Mouse (Mus musculus) forebrain, embryonic 10.5 days (tissue): ENCODE measurements around the gene Crot. TPM values are rescaled to one million over a fixed set of nuclear protein-coding genes. Genes with fewer than 3 reads are reported as not detected.
A peak's percentile ranks its signal among the peaks of the same experiment; 100 is the strongest.

Source experiments
- DNase-seq: peaks from one replicate; pipeline ENCODE4 v3.0.0-alpha.2; 2017; ENCODE audit warnings: low spot score; ENCODE audit errors: extremely low spot score
- H3K27ac ChIP-seq: fragments of 300-500 bp; sonication (generic); 2 replicates; pipeline ENCODE4 v1.5.1; 2016; ENCODE audit warnings: mild to moderate bottlenecking
- H3K27me3 ChIP-seq: fragments of 300-500 bp; sonication (generic); 2 replicates; pipeline ENCODE4 v1.6.1; 2016; ENCODE audit warnings: mild to moderate bottlenecking; ENCODE audit not compliant: poor library complexity, severe bottlenecking
- H3K36me3 ChIP-seq: fragments of 300-500 bp; sonication (generic); replicated peaks from 2 replicates; pipeline ENCODE4 v1.6.1; 2016; ENCODE audit warnings: mild to moderate bottlenecking, moderate library complexity
- H3K4me1 ChIP-seq: fragments of 300-500 bp; sonication (generic); 2 replicates; pipeline ENCODE4 v1.6.1; 2016
- H3K4me3 ChIP-seq: fragments of 300-500 bp; sonication (generic); 2 replicates; pipeline ENCODE4 v1.5.1; 2016; ENCODE audit warnings: mild to moderate bottlenecking, moderate library complexity
- H3K9me3 ChIP-seq: fragments of 300-500 bp; sonication (generic); 2 replicates; pipeline ENCODE4 v1.6.1; 2016; ENCODE audit warnings: mild to moderate bottlenecking, moderate library complexity
- WGBS: fragments of 180-500 bp; shearing (Covaris S2); methylation state at CpG from one replicate; pipeline ENCODE4 v1.1.7; 2016; 5-methylcytosine and 5-hydroxymethylcytosine counted together
- polyA plus RNA-seq: library from polyadenylated mRNA; unstranded; fragments of >200 nt; fragmentation: Nextera tagmentation; extraction: Ambion mirVana; gene quantifications from 2 replicates; pipeline ENCODE4 v1.2.1, GENCODE M21; 2016

The Crot gene
- polyA plus RNA-seq: 30.9 and 32.4 TPM in 2 replicates

DNA sequence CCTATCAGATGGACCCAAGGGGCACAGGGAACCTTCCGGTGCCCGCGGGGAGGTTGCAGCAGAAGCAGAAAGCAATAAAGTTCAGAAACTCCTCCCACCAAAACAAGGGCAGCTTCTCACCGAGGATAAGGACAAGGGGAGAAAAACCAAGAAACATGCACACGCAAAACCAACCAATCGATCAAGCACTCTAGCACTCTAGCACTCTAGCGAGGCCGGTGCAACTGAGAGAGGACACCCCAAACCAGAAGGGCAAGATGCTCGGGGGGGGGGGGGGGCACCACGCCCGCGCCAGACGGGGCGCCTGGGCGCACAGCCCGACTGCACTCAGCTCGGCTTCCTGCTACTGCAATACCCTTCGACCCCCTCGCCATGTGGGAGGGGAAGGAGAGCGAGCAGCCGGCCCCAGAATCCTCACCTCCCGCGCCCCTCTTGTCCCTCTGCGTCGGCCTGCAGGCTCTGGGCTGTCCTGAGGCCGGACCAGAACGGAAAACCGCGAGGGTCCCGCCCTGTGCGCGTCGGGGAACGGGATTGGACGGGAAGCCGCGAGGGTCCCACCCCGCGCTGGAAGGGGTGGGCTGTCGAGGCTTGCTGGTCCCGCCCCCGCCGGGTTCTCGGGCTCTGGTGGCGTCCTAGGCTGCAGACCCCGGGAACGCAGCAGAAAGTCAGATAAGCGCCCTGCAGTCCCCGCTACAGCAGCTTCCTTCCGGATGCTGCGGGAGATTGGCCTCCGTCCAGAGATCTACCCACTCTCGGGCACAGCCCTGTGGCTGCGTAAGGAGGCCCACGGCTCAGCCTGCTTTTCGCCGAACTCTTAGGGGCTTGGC is at the start of gene Crot:
Gene Crot, minus strand, starts transcription at position 639 of the 827 bp plus-strand sequence.
- peaks cover 19% of the 10 kb centered on the region for H3K36me3 ChIP-seq
- H3K4me1 ChIP-seq: peaks cover 37% of the 10 kb centered on the region
- peak; percentile 94 for DNase-seq
- H3K27me3 ChIP-seq: no peaks in the 10 kb centered on the region
- peak within 1 kb of the TSS; percentile 95 for H3K27ac ChIP-seq
- under 1% methylated on average over 56 of the region's 57 CpGs for WGBS
- H3K9me3 ChIP-seq: no peaks in the 10 kb centered on the region
- peak within 1 kb of the TSS; percentile 76 for H3K4me3 ChIP-seq

DNA sequence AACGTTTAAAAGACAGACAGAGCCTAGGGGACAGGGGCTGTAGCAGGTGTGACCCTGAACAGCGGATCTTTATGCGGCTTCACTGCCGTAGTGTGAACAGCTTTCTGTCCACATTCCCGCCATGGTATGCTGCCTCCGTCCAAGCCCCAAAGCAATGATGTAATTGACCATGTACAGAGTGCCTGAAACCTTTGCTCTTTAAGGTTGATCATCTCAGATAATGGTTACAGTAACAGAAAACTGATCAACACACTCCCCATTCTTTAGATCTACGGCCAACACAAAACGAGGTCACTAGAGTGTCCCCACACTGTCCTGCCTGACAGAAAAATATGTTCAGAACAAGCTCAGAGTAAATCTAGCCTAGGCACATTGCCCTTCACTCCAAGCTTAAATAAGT is 48.8 kb upstream of the Crot start:
- DNase-seq: no peak
- H3K4me3 ChIP-seq: no peak overlapping the region
- H3K27me3 ChIP-seq: no peaks in the 10 kb centered on the region
- H3K4me1 ChIP-seq: peaks cover 27% of the 10 kb centered on the region
- H3K27ac ChIP-seq: no peak overlapping the region
- no peaks in the 10 kb centered on the region for H3K36me3 ChIP-seq
- 81% methylated on average over 8 of the region's 8 CpGs for WGBS
- H3K9me3 ChIP-seq: no peaks in the 10 kb centered on the region

DNA sequence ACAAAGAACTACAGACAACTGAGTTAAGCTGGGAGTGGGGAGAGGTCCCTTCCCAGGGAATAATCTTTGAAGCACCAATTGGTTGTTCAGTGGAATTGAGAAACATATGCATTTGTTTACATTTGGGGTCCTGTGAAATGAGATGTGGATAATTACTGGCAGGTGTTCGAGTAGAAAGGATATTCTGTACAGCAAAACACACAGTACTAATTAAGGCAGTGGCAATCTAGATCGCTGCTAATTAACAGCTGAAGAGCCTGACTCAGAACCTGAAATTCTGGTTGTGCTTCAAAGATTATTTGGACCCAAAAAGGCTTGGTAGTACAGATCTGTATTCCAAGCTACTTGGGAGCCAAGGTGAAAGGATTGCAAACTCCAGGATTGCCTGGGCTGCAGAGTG is 47.7 kb upstream of the Crot start:
- no peak overlapping the region for H3K27ac ChIP-seq
- peaks cover 32% of the 10 kb centered on the region for H3K4me1 ChIP-seq
- WGBS: 51% methylated on average over 2 of the region's 2 CpGs
- no peak for DNase-seq
- no peaks in the 10 kb centered on the region for H3K9me3 ChIP-seq
- H3K27me3 ChIP-seq: no peaks in the 10 kb centered on the region
- no peak overlapping the region for H3K4me3 ChIP-seq
- H3K36me3 ChIP-seq: no peaks in the 10 kb centered on the region

GRCm38 (mm10) chr5:9043582-9044267 is 46.6 kb upstream of the Crot start:
- Histone ChIP-seq H3K27me3 (no peaks in the 10 kb centered on the region), H3K4me1 (peaks cover 33% of the 10 kb centered on the region), H3K36me3 (no peaks in the 10 kb centered on the region), H3K4me3 (no peak overlapping the region), H3K9me3 (no peaks in the 10 kb centered on the region), H3K27ac (0 out of 2 replicates have a peak overlapping the region, but pooled peaks have one; percentile 11)
- DNase-seq: no peak
- WGBS: 77% methylated on average over 8 of the region's 8 CpGs

DNA sequence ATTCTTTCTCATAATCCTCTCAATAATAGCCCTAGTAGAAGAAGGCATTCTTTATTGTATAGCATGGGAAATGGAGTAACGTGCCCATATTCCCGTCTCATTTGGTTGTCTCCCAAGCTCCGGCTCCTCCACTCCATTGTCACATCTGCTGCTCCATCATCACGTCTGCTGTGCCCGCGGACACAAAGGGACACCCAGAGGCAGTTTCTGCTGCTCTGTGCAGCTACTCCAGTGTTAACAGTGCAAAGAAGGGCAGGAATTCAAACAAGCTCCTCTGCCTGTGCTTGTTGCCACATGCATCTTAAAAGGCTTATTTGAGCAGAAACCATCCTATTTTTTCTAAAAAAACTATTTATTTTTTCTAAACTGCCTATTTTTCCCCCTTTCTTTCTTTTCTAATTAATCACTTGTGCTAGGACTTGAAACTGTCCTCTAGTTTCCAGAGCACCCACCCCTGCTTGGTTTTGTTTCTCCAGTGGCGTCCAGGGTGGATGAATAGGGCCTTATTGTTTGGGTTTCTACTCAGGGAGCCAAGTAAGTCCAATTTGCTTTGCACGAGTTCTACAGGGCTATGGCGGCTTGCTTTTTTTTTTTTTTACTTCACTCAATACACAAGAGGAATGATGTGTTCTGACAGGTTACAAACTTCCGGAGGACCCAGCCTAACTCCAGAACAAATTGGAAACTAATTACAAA is 45.7 kb upstream of the Crot start:
- Histone ChIP-seq H3K9me3 (no peaks in the 10 kb centered on the region), H3K4me1 (peaks cover 33% of the 10 kb centered on the region), H3K36me3 (no peaks in the 10 kb centered on the region), H3K27ac (peak overlapping the region; percentile 66), H3K4me3 (no peak overlapping the region), H3K27me3 (no peaks in the 10 kb centered on the region)
- no peak for DNase-seq
- 54% methylated on average over 10 of the region's 10 CpGs for WGBS

- WGBS: 91% methylated on average over 3 of the region's 3 CpGs
- peaks cover 33% of the 10 kb centered on the region for H3K4me1 ChIP-seq
- no peaks in the 10 kb centered on the region for H3K27me3 ChIP-seq
- no peak for DNase-seq
- no peak overlapping the region for H3K27ac ChIP-seq
- no peak overlapping the region for H3K4me3 ChIP-seq
- no peaks in the 10 kb centered on the region for H3K36me3 ChIP-seq
- H3K9me3 ChIP-seq: no peaks in the 10 kb centered on the region
These were observed 43.6 kb upstream of the Crot start for GRCm38 (mm10) chr5:9040665-9041215.

- no peak for DNase-seq
- Histone ChIP-seq H3K9me3 (no peaks in the 10 kb centered on the region), H3K27me3 (no peaks in the 10 kb centered on the region), H3K4me3 (no peak overlapping the region), H3K36me3 (no peaks in the 10 kb centered on the region), H3K4me1 (peaks cover 32% of the 10 kb centered on the region), H3K27ac (peak overlapping the region; percentile 15; the same call in 1 of the 2 replicates)
- WGBS: 61% methylated on average over 7 of the region's 7 CpGs
These were observed 42.9 kb upstream of the Crot start for GRCm38 (mm10) chr5:9039978-9040377.

GRCm38 (mm10) chr5:9037292-9037691 is 40.2 kb upstream of the Crot start:
- Histone ChIP-seq H3K4me1 (peaks cover 7% of the 10 kb centered on the region), H3K27me3 (no peaks in the 10 kb centered on the region), H3K4me3 (no peak overlapping the region), H3K9me3 (no peaks in the 10 kb centered on the region), H3K36me3 (no peaks in the 10 kb centered on the region), H3K27ac (no peak overlapping the region)
- DNase-seq: no peak
- WGBS: 85% methylated on average over 4 of the region's 4 CpGs

DNA sequence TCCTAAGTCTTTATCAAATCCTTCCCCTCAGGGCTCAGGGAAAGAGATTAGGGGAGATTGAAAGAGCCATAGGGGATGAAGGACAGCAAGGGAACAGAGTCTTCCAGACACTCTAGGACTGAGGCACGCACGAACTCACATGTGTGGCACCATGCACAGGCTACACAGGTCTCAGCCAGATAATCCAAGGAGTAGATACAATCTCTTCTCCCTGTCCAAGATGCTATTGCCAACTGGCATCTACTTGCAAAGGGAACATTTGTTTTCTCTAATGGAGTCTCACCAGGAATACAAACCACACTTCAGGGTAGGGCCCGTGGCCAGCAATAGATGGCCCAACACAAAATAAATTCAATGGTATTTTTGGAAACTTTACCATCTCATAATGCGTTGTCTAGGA is 38.3 kb upstream of the Crot start:
- Histone ChIP-seq H3K27me3 (no peaks in the 10 kb centered on the region), H3K4me1 (peaks cover 6% of the 10 kb centered on the region), H3K9me3 (no peaks in the 10 kb centered on the region), H3K27ac (no peak overlapping the region), H3K36me3 (no peaks in the 10 kb centered on the region), H3K4me3 (no peak overlapping the region)
- WGBS: 86% methylated on average over 4 of the region's 4 CpGs
- no peak for DNase-seq

GRCm38 (mm10) chr5:9034535-9034934 is 37.4 kb upstream of the Crot start:
- Histone ChIP-seq H3K36me3 (no peaks in the 10 kb centered on the region), H3K27ac (no peak overlapping the region), H3K27me3 (no peaks in the 10 kb centered on the region), H3K4me3 (no peak overlapping the region), H3K9me3 (no peaks in the 10 kb centered on the region), H3K4me1 (no peaks in the 10 kb centered on the region)
- no peak for DNase-seq
- 94% methylated on average over 9 of the region's 9 CpGs for WGBS

DNA sequence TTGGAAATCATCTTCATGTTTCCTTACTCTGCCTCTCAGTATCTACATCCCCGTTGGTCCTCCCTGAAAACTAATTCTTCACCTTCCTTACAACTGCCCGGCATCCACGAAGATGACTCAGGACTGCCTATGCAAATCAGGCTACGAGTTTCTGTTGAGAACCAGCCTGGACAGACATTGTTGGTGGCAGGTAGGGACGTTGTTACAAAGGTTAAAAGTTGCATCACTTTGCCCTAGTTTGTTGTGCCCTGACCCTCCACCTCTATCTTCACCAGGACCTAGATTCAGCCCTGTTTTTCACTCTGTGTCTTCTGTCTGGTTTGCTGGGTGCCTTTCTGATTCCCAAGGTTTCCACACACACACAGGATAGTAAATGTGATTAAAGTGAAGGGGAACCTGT is 36.7 kb upstream of the Crot start:
- DNase-seq: no peak
- Histone ChIP-seq H3K36me3 (no peaks in the 10 kb centered on the region), H3K4me1 (no peaks in the 10 kb centered on the region), H3K9me3 (no peaks in the 10 kb centered on the region), H3K27me3 (no peaks in the 10 kb centered on the region), H3K27ac (no peak overlapping the region), H3K4me3 (no peak overlapping the region)
- 91% methylated on average over 5 of the region's 5 CpGs for WGBS

DNA sequence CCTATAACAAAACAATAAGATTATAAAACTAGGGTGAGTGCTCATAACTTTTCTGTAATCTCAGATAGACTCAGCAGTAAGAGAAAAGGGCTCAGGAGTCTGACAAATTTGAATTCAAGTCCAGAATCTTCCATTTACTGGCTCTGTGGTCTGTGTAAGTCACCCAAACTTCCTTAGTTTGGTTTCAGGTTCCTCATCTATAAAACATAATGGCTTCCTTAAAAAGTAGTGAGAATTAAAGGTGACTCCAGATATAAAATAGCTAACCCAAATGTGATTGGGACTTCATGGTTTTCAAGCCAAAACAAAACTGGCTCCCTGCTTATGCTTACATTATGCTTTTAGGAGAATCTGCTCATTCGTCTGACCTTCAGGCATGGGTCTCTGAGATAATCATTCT is 35.5 kb upstream of the Crot start:
- Histone ChIP-seq H3K9me3 (no peaks in the 10 kb centered on the region), H3K4me3 (no peak overlapping the region), H3K4me1 (no peaks in the 10 kb centered on the region), H3K27me3 (no peaks in the 10 kb centered on the region), H3K27ac (no peak overlapping the region), H3K36me3 (no peaks in the 10 kb centered on the region)
- 83% methylated on average over 1 of the region's 1 CpGs for whole genome bisulfite sequencing
- DNase-seq: no peak
